Mouse (Mus musculus) cerebellum, postnatal 14 days (tissue): Measurements from ENCODE around the gene Fbxo11.
"Not testable (repeated sequence)": the region's sequence is repeated elsewhere in the genome, so short reads cannot be mapped to it uniquely, and the experiment has no call there.

Experiments
- DNase-seq, 2 experiments: peaks; one replicate each; pipeline ENCODE4 v3.0.0; 2021; ENCODE audit warnings: mixed read lengths in 2 of 2

Gene Fbxo11

GRCm38 (mm10) chr17:88067202-88067901 lies 2.3 kb upstream of the Fbxo11 start:
- DNase-seq = no peak

- peak in 1 of 2 experiments; percentile 22 for DNase-seq
Measured at GRCm38 (mm10) chr17:88066799-88067198, 1.7 kb upstream of the Fbxo11 start.

GRCm38 (mm10) chr17:88065801-88066646 lies 933 bp upstream of the Fbxo11 start:
- peak; percentile 89 to 90 for DNase-seq

GRCm38 (mm10) chr17:88064347-88065030 lies 602 bp downstream of the Fbxo11 start:
- peak; percentile 68 to 73 for DNase-seq

GRCm38 (mm10) chr17:88063980-88064346 lies 1.1 kb downstream of the Fbxo11 start:
- DNase-seq = peak; percentile 69 to 74

GRCm38 (mm10) chr17:88062860-88063580 lies 2.1 kb downstream of the Fbxo11 start:
- DNase-seq = no peak

GRCm38 (mm10) chr17:88061942-88062341 lies 3.1 kb downstream of the Fbxo11 start:
- no peak for DNase-seq

GRCm38 (mm10) chr17:88058280-88058679 lies 6.8 kb downstream of the Fbxo11 start:
- no peak for DNase-seq

- DNase-seq = no peak
Measured at GRCm38 (mm10) chr17:88057846-88058245, 7.2 kb downstream of the Fbxo11 start.

GRCm38 (mm10) chr17:88051679-88052078 lies 13.4 kb downstream of the Fbxo11 start:
- DNase-seq = no peak

- DNase-seq = no peak
Measured at GRCm38 (mm10) chr17:88050892-88051291, 14.2 kb downstream of the Fbxo11 start.

GRCm38 (mm10) chr17:88050318-88050717 lies 14.8 kb downstream of the Fbxo11 start:
- no peak for DNase-seq

- DNase-seq = no peak
Measured at GRCm38 (mm10) chr17:88042099-88043086, 22.7 kb downstream of the Fbxo11 start.

- DNase-seq = no peak
Measured at GRCm38 (mm10) chr17:88040810-88041209, 24.3 kb downstream of the Fbxo11 start.

- no peak for DNase-seq
Measured at GRCm38 (mm10) chr17:88034418-88034817, 30.7 kb downstream of the Fbxo11 start.

GRCm38 (mm10) chr17:88031755-88032154 lies 33.3 kb downstream of the Fbxo11 start:
- no peak for DNase-seq

GRCm38 (mm10) chr17:88029194-88029970 lies 35.7 kb downstream of the Fbxo11 start:
- no peak for DNase-seq

GRCm38 (mm10) chr17:88025227-88025626 lies 39.9 kb downstream of the Fbxo11 start:
- DNase-seq = peak; percentile 76 to 81

GRCm38 (mm10) chr17:88023924-88024323 lies 41.2 kb downstream of the Fbxo11 start:
- no peak for DNase-seq

- not testable (repeated sequence) for DNase-seq
Measured at GRCm38 (mm10) chr17:88016027-88016426, 49.1 kb downstream of the Fbxo11 start.

GRCm38 (mm10) chr17:88014456-88014855 lies 50.6 kb downstream of the Fbxo11 start:
- no peak for DNase-seq
